Mouse (Mus musculus): Measurements from ENCODE around the gene Snap25. TPM values are rescaled to one million over a fixed set of nuclear protein-coding genes. Genes with fewer than 3 reads are reported as not detected.

Gene Snap25
- polyA plus RNA-seq, 1 experiment from 2014 or later, result 9.5 TPM

DNA sequence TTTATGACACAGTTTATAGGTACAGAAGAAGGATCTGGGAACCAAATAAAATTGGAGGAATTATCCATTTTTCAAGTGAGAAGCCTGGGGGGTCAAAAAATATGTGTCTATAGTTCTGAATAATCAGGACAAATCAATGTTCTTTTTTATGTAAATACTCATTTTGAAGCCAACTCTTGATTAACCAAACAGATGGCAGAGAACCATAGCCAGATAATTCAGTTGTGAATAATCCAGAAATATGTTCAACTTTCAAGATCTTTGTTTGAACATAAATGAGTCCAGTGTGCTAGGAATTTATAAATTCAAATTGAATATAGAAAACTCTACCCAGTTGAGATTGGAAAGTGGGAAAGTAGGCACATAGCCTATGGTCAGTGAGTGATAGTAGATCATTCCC is 67.0 kb downstream of the Snap25 start:
- no peak for ATAC-seq (replicated peaks; ENCODE audit: low FRiP score)
- H3K4me2 ChIP-seq, result no peak overlapping the region

DNA sequence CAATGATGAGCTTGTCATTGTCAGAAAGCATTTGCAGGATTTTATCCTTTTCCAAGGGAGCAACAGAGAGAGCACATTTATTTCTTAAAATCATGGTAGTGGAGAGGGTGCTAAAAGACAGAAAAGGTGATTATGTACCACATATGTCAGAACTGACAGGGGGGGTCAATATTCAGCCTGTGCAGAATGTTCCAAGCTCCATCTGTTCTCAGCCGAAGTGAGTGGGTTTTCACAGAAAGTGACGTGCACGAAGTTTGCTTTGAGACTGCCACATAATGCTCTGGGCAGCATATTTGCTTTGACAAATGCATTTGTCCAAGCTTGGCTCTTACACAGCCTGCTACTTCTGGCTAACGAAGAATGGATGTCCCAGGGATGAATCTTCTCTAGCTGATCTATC is 71.1 kb downstream of the Snap25 start:
- ATAC-seq (replicated peaks; ENCODE audit: low FRiP score), result no peak
- no peaks in the 10 kb centered on the region for H3K9me3 ChIP-seq (ENCODE audit: control insufficient read depth, low read length)
- no peak overlapping the region for H3K27ac ChIP-seq (ENCODE audit: low read depth, low read length)
- H3K4me2 ChIP-seq, result no peak overlapping the region
- H3K27me3 ChIP-seq (replicated peaks; ENCODE audit: control insufficient read depth, insufficient read depth, low read length), result no peaks in the 10 kb centered on the region
- H3K9ac ChIP-seq (ENCODE audit: low read depth, low read length), result no peak overlapping the region
- H3K4me3 ChIP-seq (ENCODE audit: low read depth, low read length), result no peak overlapping the region
- WGBS, result 78% methylated on average over 4 of the region's 4 CpGs
- H3K36me3 ChIP-seq (ENCODE audit: control insufficient read depth, insufficient read depth, low read length), result no peaks in the 10 kb centered on the region
- DNase-seq (ENCODE audit: low spot score), result no peak
- H3K4me1 ChIP-seq (replicated peaks; ENCODE audit: control insufficient read depth, insufficient read depth, low read length), result no peaks in the 10 kb centered on the region

More for the DNA sequence above, 67.0 kb downstream of the Snap25 start:
- no peak overlapping the region for H3K4me3 ChIP-seq (ENCODE audit: low read depth, low read length)
- H3K36me3 ChIP-seq (ENCODE audit: control insufficient read depth, insufficient read depth, low read length), result no peaks in the 10 kb centered on the region
- H3K9me3 ChIP-seq (ENCODE audit: control insufficient read depth, low read length), result no peaks in the 10 kb centered on the region
- no peaks in the 10 kb centered on the region for H3K27me3 ChIP-seq (replicated peaks; ENCODE audit: control insufficient read depth, insufficient read depth, low read length)
- no peak for DNase-seq (ENCODE audit: low spot score)
- H3K27ac ChIP-seq (ENCODE audit: low read depth, low read length), result no peak overlapping the region
- no peaks in the 10 kb centered on the region for H3K4me1 ChIP-seq (replicated peaks; ENCODE audit: control insufficient read depth, insufficient read depth, low read length)
- H3K9ac ChIP-seq (ENCODE audit: low read depth, low read length), result no peak overlapping the region

DNA sequence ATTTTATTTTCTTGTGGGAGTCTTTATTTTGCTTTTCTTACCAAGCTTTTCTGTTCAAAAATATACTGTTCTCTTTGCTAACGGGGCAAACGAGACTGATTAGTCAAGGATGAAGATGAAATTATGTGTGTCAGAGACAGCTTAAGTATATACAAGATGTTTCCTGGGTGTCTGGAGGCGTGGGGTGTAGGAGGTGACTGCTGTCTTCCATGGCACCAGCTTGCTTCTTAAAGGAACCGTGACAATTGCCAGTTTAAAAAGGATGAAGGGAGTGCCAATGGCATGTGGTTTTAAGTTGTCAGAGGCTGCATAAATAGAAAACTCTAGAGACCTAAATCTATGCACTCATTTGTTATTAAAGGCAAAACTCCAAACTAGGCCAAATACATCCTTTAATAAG is 75.1 kb downstream of the Snap25 start:
- no peak overlapping the region for H3K4me2 ChIP-seq
- H3K4me1 ChIP-seq (replicated peaks; ENCODE audit: control insufficient read depth, insufficient read depth, low read length), result no peaks in the 10 kb centered on the region
- H3K36me3 ChIP-seq (ENCODE audit: control insufficient read depth, insufficient read depth, low read length), result no peaks in the 10 kb centered on the region
- ATAC-seq (replicated peaks; ENCODE audit: low FRiP score) (no peak), DNase-seq (ENCODE audit: low spot score) (no peak)
- H3K27ac ChIP-seq (ENCODE audit: low read depth, low read length), result no peak overlapping the region
- no peaks in the 10 kb centered on the region for H3K27me3 ChIP-seq (replicated peaks; ENCODE audit: control insufficient read depth, insufficient read depth, low read length)
- H3K4me3 ChIP-seq (ENCODE audit: low read depth, low read length), result no peak overlapping the region
- H3K9ac ChIP-seq (ENCODE audit: low read depth, low read length), result no peak overlapping the region
- no peaks in the 10 kb centered on the region for H3K9me3 ChIP-seq (ENCODE audit: control insufficient read depth, low read length)
- WGBS, result 56% methylated on average over 4 of the region's 4 CpGs

DNA sequence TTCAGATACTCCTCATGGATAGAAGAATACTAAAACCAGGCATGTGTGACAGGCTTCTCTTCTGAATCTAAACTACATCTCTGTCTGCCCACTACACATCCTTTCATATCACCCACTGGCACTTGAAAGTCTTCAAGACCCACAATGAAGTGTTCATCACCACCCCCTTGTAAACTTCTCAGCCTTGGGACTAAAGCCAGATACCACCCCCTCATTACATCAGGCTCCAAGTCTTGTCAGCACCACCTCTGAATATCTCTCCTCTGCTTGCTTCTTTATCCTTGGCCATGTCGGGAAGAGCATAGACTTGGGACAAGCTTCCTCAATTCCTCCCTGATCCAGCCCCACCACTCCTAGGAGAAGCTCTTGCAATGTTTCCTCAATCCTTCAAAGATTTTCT is 83.3 kb downstream of the Snap25 start:
- no peak overlapping the region for H3K9ac ChIP-seq (ENCODE audit: low read depth, low read length)

DNA sequence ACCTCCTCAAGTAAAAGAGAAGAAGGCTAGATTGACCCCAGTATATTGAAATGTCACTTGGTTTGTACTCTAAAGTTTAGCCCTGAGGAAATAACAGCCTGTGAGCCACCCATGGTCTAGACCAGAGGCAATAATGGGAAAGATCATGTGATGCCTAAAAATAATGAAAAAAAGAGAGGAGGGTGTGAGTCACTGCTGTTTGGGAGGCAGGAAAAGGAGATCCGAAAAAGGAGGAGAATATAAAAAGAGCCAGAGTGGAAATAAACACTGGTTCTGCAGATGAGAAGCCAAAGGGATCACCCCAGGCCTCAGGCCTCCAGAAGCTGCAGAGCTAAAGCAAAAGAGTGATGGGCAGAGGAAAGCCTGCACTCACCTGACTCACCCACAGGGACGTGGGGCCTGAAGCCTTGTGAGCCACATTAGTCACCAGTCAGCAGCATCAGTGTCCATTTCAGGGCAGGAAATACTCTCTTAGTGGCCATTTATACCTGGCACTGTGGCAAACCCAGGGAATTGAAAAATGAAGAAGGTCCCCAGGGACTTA is 85.7 kb downstream of the Snap25 start:
- Histone ChIP-seq H3K9ac (ENCODE audit: low read depth, low read length) (no peak overlapping the region), H3K4me1 (replicated peaks; ENCODE audit: control insufficient read depth, insufficient read depth, low read length) (no peaks in the 10 kb centered on the region), H3K27ac (ENCODE audit: low read depth, low read length) (no peak overlapping the region), H3K9me3 (ENCODE audit: control insufficient read depth, low read length) (no peaks in the 10 kb centered on the region), H3K4me3 (ENCODE audit: low read depth, low read length) (no peak overlapping the region), H3K27me3 (replicated peaks; ENCODE audit: control insufficient read depth, insufficient read depth, low read length) (no peaks in the 10 kb centered on the region), H3K4me2 (no peak overlapping the region), H3K36me3 (ENCODE audit: control insufficient read depth, insufficient read depth, low read length) (no peaks in the 10 kb centered on the region)
- ATAC-seq (replicated peaks; ENCODE audit: low FRiP score) (no peak), DNase-seq (ENCODE audit: low spot score) (no peak)
- WGBS, result 55% methylated on average over 2 of the region's 2 CpGs

More for the DNA sequence above, 83.3 kb downstream of the Snap25 start:
- ATAC-seq (replicated peaks; ENCODE audit: low FRiP score) (no peak), DNase-seq (ENCODE audit: low spot score) (no peak)
- no peaks in the 10 kb centered on the region for H3K36me3 ChIP-seq (ENCODE audit: control insufficient read depth, insufficient read depth, low read length)
- no peak overlapping the region for H3K4me2 ChIP-seq
- H3K4me3 ChIP-seq (ENCODE audit: low read depth, low read length), result no peak overlapping the region
- no peaks in the 10 kb centered on the region for H3K4me1 ChIP-seq (replicated peaks; ENCODE audit: control insufficient read depth, insufficient read depth, low read length)
- H3K9me3 ChIP-seq (ENCODE audit: control insufficient read depth, low read length), result no peaks in the 10 kb centered on the region
- WGBS, result 65% methylated on average over 1 of the region's 1 CpGs
- no peaks in the 10 kb centered on the region for H3K27me3 ChIP-seq (replicated peaks; ENCODE audit: control insufficient read depth, insufficient read depth, low read length)
- H3K27ac ChIP-seq (ENCODE audit: low read depth, low read length), result no peak overlapping the region

DNA sequence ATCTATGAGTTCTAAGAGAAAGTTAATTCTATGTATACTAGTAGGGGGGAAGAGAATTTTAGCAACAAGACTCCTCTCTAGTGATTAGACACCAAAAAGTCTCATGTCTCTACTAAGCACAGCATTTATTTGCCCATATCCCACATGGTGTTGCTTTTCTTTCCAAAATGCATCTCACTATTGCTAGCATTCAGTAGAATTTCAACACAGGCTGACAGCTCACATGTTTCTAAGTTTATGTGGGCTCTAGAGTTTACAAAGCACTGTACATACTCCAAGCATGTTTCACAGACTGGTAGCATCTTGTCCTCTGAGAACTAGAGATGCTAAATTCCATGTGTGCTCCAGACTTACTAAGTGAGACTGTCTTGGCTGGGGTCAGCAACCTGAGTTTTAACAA is 87.8 kb downstream of the Snap25 start:
- ATAC-seq (replicated peaks; ENCODE audit: low FRiP score), result no peak
- no peak overlapping the region for H3K9ac ChIP-seq (ENCODE audit: low read depth, low read length)
- no peaks in the 10 kb centered on the region for H3K36me3 ChIP-seq (ENCODE audit: control insufficient read depth, insufficient read depth, low read length)
- no peak overlapping the region for H3K4me3 ChIP-seq (ENCODE audit: low read depth, low read length)
- no peaks in the 10 kb centered on the region for H3K27me3 ChIP-seq (replicated peaks; ENCODE audit: control insufficient read depth, insufficient read depth, low read length)
- H3K9me3 ChIP-seq (ENCODE audit: control insufficient read depth, low read length), result no peaks in the 10 kb centered on the region
- no peak overlapping the region for H3K4me2 ChIP-seq
- H3K4me1 ChIP-seq (replicated peaks; ENCODE audit: control insufficient read depth, insufficient read depth, low read length), result no peaks in the 10 kb centered on the region
- H3K27ac ChIP-seq (ENCODE audit: low read depth, low read length), result no peak overlapping the region
- DNase-seq (ENCODE audit: low spot score), result no peak

DNA sequence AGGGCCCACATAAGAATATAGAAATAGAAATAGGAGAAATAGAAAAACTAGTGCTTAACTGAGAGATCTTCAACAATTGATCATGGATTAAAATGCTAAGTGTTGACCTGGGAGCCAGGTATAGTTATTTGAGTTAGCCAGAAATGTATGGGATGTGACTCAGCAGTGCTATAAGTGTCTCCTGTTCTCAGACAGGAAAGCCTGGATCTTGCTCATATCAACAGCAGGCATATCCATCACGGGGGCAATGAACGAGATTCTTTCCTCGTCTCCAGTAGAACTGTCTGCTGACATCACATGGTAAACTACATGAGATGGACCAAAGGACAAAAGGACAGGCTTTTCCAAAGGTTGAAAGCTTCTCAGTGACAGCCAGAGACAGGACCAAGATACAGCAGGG is 88.8 kb downstream of the Snap25 start:
- WGBS, result 69% methylated on average over 3 of the region's 3 CpGs
- H3K36me3 ChIP-seq (ENCODE audit: control insufficient read depth, insufficient read depth, low read length), result no peaks in the 10 kb centered on the region
- no peak for ATAC-seq (replicated peaks; ENCODE audit: low FRiP score)

DNA sequence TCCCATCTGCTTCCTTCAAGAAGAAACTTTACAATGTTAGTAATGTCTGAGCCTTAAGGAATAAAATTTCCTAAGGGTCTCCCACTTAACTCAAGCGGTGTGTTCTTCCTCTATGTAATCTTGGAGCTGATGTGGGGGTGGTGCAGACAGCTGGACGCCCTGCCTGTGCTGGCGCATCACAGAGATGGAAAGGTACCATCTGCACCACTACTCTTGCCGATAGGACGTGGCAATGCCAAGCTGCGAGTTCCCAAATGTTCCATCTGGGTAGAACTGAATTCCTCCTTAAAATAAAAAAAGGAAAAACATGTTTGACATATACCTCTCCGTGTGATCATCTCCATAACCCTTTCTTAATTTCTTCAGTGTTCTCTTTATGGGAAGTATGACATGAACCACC is 89.9 kb downstream of the Snap25 start:
- no peaks in the 10 kb centered on the region for H3K36me3 ChIP-seq (ENCODE audit: control insufficient read depth, insufficient read depth, low read length)
- no peaks in the 10 kb centered on the region for H3K4me1 ChIP-seq (replicated peaks; ENCODE audit: control insufficient read depth, insufficient read depth, low read length)
- DNase-seq (ENCODE audit: low spot score), result no peak
- no peak overlapping the region for H3K4me3 ChIP-seq (ENCODE audit: low read depth, low read length)
- no peaks in the 10 kb centered on the region for H3K9me3 ChIP-seq (ENCODE audit: control insufficient read depth, low read length)
- no peak for ATAC-seq (replicated peaks; ENCODE audit: low FRiP score)
- WGBS, result 81% methylated on average over 7 of the region's 7 CpGs
- no peak overlapping the region for H3K27ac ChIP-seq (ENCODE audit: low read depth, low read length)
- no peaks in the 10 kb centered on the region for H3K27me3 ChIP-seq (replicated peaks; ENCODE audit: control insufficient read depth, insufficient read depth, low read length)
- no peak overlapping the region for H3K4me2 ChIP-seq
- H3K9ac ChIP-seq (ENCODE audit: low read depth, low read length), result no peak overlapping the region

More for the DNA sequence above, 88.8 kb downstream of the Snap25 start:
- H3K4me2 ChIP-seq, result no peak overlapping the region
- no peaks in the 10 kb centered on the region for H3K9me3 ChIP-seq (ENCODE audit: control insufficient read depth, low read length)
- DNase-seq (ENCODE audit: low spot score), result no peak
- H3K4me3 ChIP-seq (ENCODE audit: low read depth, low read length), result no peak overlapping the region
- H3K9ac ChIP-seq (ENCODE audit: low read depth, low read length), result no peak overlapping the region
- H3K4me1 ChIP-seq (replicated peaks; ENCODE audit: control insufficient read depth, insufficient read depth, low read length), result no peaks in the 10 kb centered on the region
- no peaks in the 10 kb centered on the region for H3K27me3 ChIP-seq (replicated peaks; ENCODE audit: control insufficient read depth, insufficient read depth, low read length)
- no peak overlapping the region for H3K27ac ChIP-seq (ENCODE audit: low read depth, low read length)

DNA sequence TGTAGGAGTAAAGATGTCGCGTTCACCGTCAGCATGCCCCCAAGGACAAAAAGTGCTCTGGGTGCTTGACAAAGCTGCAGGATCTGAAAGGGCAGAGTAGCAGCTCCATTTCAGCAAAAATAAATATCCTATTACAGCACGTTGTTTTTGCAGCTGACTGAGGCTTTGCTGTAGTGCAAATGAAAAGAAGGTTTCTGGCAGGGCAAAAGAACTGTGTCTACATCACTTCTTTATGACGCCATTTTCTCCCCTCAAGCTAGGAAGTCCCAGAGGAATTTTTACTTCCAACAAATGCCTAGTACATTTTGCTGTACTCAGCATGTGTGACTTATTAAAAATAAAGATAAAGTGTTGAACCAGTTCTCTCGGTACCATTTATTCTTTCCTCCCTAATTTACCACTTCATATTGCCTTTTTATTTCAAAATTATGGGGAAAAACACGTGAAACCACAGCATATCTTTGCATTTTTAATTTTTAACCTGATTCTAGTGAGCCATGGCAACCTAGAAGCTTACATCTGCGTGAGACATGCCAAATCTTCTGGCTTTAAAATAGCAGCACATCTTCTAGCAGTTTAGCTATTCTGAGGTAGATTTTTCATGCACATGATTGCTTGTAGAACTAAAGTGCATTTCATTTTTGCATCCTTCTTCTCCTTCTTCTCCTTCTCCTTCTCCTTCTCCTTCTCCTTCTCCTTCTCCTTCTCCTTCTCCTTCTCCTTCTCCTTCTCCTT is 94.9 kb downstream of the Snap25 start:
- WGBS, result 74% methylated on average over 8 of the region's 8 CpGs
- ATAC-seq (replicated peaks; ENCODE audit: low FRiP score), result no peak
- no peaks in the 10 kb centered on the region for H3K9me3 ChIP-seq (ENCODE audit: control insufficient read depth, low read length)
- no peaks in the 10 kb centered on the region for H3K27me3 ChIP-seq (replicated peaks; ENCODE audit: control insufficient read depth, insufficient read depth, low read length)
- no peaks in the 10 kb centered on the region for H3K4me1 ChIP-seq (replicated peaks; ENCODE audit: control insufficient read depth, insufficient read depth, low read length)
- H3K9ac ChIP-seq (ENCODE audit: low read depth, low read length), result no peak overlapping the region
- no peak overlapping the region for H3K4me3 ChIP-seq (ENCODE audit: low read depth, low read length)
- H3K4me2 ChIP-seq, result no peak overlapping the region
- no peaks in the 10 kb centered on the region for H3K36me3 ChIP-seq (ENCODE audit: control insufficient read depth, insufficient read depth, low read length)
- no peak for DNase-seq (ENCODE audit: low spot score)
- H3K27ac ChIP-seq (ENCODE audit: low read depth, low read length), result no peak overlapping the region
